Mouse (Mus musculus) limb, embryonic 14.5 days (tissue): ENCODE data around the gene Xylt1. TPM values are rescaled to one million over a fixed set of nuclear protein-coding genes. Genes with fewer than 3 reads are reported as not detected.

Source experiments
- ATAC-seq: fragments of 200-750 bp; cut with Nextera tagmentation; 2 replicates; pipeline ENCODE4 v1.8.0; 2017; ENCODE audit warnings: low read depth, moderate number of reproducible peaks, moderate TSS enrichment; ENCODE audit not compliant: low FRiP score
- DNase-seq: peaks from one replicate; pipeline ENCODE4 v3.0.0-alpha.2; 2015; ENCODE audit warnings: low spot score
- H3K27ac ChIP-seq: fragments of 300-500 bp; sonication (generic); replicated peaks from 2 replicates; pipeline ENCODE4 v1.5.1; 2014; ENCODE audit warnings: low read depth, mild to moderate bottlenecking, low read length, moderate library complexity, mixed read lengths
- H3K27me3 ChIP-seq: fragments of 300-500 bp; sonication (generic); 2 replicates; pipeline ENCODE4 v1.6.1; 2014; ENCODE audit warnings: low read length, mixed read lengths; ENCODE audit not compliant: control insufficient read depth, insufficient read depth
- H3K36me3 ChIP-seq: fragments of 300-500 bp; sonication (generic); 2 replicates; pipeline ENCODE4 v1.6.1; 2014; ENCODE audit warnings: mild to moderate bottlenecking, low read length, moderate library complexity, mixed read lengths; ENCODE audit not compliant: control insufficient read depth, insufficient read depth
- H3K4me1 ChIP-seq: fragments of 300-500 bp; sonication (generic); 2 replicates; pipeline ENCODE4 v1.6.1; 2014; ENCODE audit warnings: antibody characterized with exemption, low read length, mixed read lengths; ENCODE audit not compliant: control insufficient read depth, insufficient read depth
- H3K4me2 ChIP-seq: fragments of 300-500 bp; sonication (generic); replicated peaks from 2 replicates; pipeline ENCODE4 v1.6.1; 2014; ENCODE audit warnings: low read depth, mild to moderate bottlenecking, low read length, moderate library complexity; ENCODE audit not compliant: severe bottlenecking
- H3K4me3 ChIP-seq: fragments of 300-500 bp; sonication (generic); replicated peaks from 2 replicates; pipeline ENCODE4 v1.5.1; 2014; ENCODE audit warnings: low read length
- H3K9ac ChIP-seq: fragments of 300-500 bp; sonication (generic); 2 replicates; pipeline ENCODE4 v1.6.1; 2014; ENCODE audit warnings: mild to moderate bottlenecking, low read depth, low read length, moderate library complexity; ENCODE audit not compliant: severe bottlenecking
- H3K9me3 ChIP-seq: fragments of 300-500 bp; sonication (generic); 2 replicates; pipeline ENCODE4 v1.6.1; 2016; ENCODE audit warnings: low read length; ENCODE audit not compliant: control insufficient read depth
- POLR2A ChIP-seq: fragments of 200-500 bp; IDR thresholded peaks from 2 replicates; pipeline ENCODE4 v1.8.0; 2012; ENCODE audit warnings: inconsistent platforms, mild to moderate bottlenecking, moderate library complexity, borderline replicate concordance; ENCODE audit not compliant: insufficient read depth, insufficient read length; ENCODE audit errors: extremely low read depth
- WGBS: fragments of 180-500 bp; shearing (Covaris S2); extraction: QIAGEN DNeasy Blood & Tissue Kit; methylation state at CpG from one replicate; pipeline ENCODE4 v1.1.7; 2014; 5-methylcytosine and 5-hydroxymethylcytosine counted together
- polyA plus RNA-seq, 2 experiments: library from polyadenylated mRNA; depleted of rRNA in 1 of 2; stranded (reverse) in 1 of 2; unstranded in 1 of 2; fragments of >200 nt; fragmentation: Nextera tagmentation in 1 of 2; extraction: Ambion mirVana in 1 of 2; gene quantifications; 2 replicates each; pipeline versions ENCODE4 v1.2.1 to v1.2.3; 2012 to 2014

The Xylt1 gene
- polyA plus RNA-seq, 2 experiments, result 4.2 to 9.9 TPM

GRCm38 (mm10) chr7:117443215-117443614 lies 62.4 kb downstream of the Xylt1 start:
- H3K9me3 ChIP-seq, result no peaks in the 10 kb centered on the region
- no peak overlapping the region for H3K27ac ChIP-seq
- no peaks in the 10 kb centered on the region for H3K27me3 ChIP-seq
- ATAC-seq (no peak), DNase-seq (no peak)
- no peak overlapping the region for H3K4me2 ChIP-seq
- H3K9ac ChIP-seq, result no peak overlapping the region
- no peak for TF ChIP-seq POLR2A
- H3K4me3 ChIP-seq, result no peak overlapping the region
- no peaks in the 10 kb centered on the region for H3K36me3 ChIP-seq
- H3K4me1 ChIP-seq, result peaks cover 9% of the 10 kb centered on the region
- WGBS, result 72% methylated on average over 7 of the region's 7 CpGs

- Histone ChIP-seq H3K4me2 (no peak overlapping the region), H3K27ac (no peak overlapping the region), H3K4me3 (no peak overlapping the region), H3K4me1 (peaks cover 7% of the 10 kb centered on the region), H3K27me3 (no peaks in the 10 kb centered on the region), H3K9me3 (no peaks in the 10 kb centered on the region), H3K36me3 (no peaks in the 10 kb centered on the region), H3K9ac (no peak overlapping the region)
- WGBS, result 13% methylated on average over 3 of the region's 3 CpGs
- no peak for TF ChIP-seq POLR2A
- DNase-seq, result peak; percentile 47
- ATAC-seq, result no peak
These were observed 64.7 kb downstream of the Xylt1 start for GRCm38 (mm10) chr7:117445471-117445870.

GRCm38 (mm10) chr7:117449605-117450004 lies 68.8 kb downstream of the Xylt1 start:
- H3K4me1 ChIP-seq, result peaks cover 15% of the 10 kb centered on the region
- H3K4me3 ChIP-seq, result no peak overlapping the region
- no peak for ATAC-seq
- H3K27me3 ChIP-seq, result no peaks in the 10 kb centered on the region
- H3K9ac ChIP-seq, result no peak overlapping the region
- no peak overlapping the region for H3K27ac ChIP-seq
- DNase-seq, result no peak
- 97% methylated on average over 5 of the region's 5 CpGs for WGBS
- H3K36me3 ChIP-seq, result no peaks in the 10 kb centered on the region
- no peak for TF ChIP-seq POLR2A
- H3K9me3 ChIP-seq, result no peaks in the 10 kb centered on the region
- no peak overlapping the region for H3K4me2 ChIP-seq

DNA sequence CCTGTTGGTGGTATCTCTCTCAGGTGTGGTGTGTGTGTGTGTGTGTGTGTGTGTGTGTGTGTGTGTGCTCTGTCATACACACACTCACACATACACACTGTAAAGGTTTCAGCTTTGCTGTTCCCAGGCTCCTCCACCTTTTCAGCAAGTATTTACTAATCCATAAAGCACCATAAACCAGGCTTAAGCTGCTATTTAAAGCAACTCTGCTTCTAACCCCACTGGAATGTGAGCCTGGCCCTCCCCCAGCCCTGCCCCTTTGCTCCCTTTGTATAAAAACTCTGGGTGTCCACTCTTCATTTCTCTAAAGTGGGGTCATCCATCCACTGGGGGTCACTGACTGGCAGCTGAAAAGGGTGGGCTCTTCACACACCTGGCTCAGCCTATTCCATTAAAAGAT lies 70.4 kb downstream of the Xylt1 start:
- no peak overlapping the region for H3K4me3 ChIP-seq
- H3K27me3 ChIP-seq, result no peaks in the 10 kb centered on the region
- ATAC-seq (no peak), DNase-seq (no peak)
- TF ChIP-seq POLR2A, result no peak
- no peak overlapping the region for H3K27ac ChIP-seq
- no peaks in the 10 kb centered on the region for H3K9me3 ChIP-seq
- H3K4me1 ChIP-seq, result peaks cover 8% of the 10 kb centered on the region
- no peak overlapping the region for H3K9ac ChIP-seq
- H3K4me2 ChIP-seq, result no peak overlapping the region
- no peaks in the 10 kb centered on the region for H3K36me3 ChIP-seq

DNA sequence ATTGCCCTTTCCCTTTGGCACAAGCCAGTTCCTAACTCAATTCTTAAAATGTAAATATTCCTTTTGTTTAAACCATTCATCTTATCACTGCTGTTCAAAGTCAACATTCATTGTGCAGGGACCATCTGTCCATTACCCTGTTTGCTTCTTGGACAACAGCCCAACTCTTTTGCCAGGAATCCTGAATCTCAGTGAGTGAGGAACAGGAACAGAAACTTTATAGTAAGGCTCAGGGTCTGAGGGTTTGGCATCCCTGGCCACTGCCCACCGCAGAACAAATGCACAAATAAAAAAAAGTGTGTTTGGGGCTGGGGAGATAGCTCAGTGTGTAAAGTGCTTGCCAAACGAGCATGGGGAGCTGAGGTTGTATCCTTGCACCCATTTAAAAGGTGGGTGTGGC lies 71.5 kb downstream of the Xylt1 start:
- Histone ChIP-seq H3K27me3 (no peaks in the 10 kb centered on the region), H3K4me1 (peaks cover 8% of the 10 kb centered on the region), H3K4me2 (no peak overlapping the region), H3K36me3 (no peaks in the 10 kb centered on the region), H3K4me3 (no peak overlapping the region), H3K27ac (no peak overlapping the region), H3K9ac (no peak overlapping the region), H3K9me3 (no peaks in the 10 kb centered on the region)
- DNase-seq, result no peak
- no peak for ATAC-seq
- no peak for TF ChIP-seq POLR2A
- whole genome bisulfite sequencing, result 59% methylated on average over 2 of the region's 2 CpGs

- WGBS, result 79% methylated on average over 11 of the region's 11 CpGs
- Histone ChIP-seq H3K4me3 (no peak overlapping the region), H3K4me2 (no peak overlapping the region), H3K36me3 (no peaks in the 10 kb centered on the region), H3K9me3 (no peaks in the 10 kb centered on the region), H3K27ac (no peak overlapping the region), H3K27me3 (no peaks in the 10 kb centered on the region), H3K9ac (no peak overlapping the region), H3K4me1 (peaks cover 8% of the 10 kb centered on the region)
- no peak for TF ChIP-seq POLR2A
- ATAC-seq (no peak), DNase-seq (no peak)
These were observed 74.2 kb downstream of the Xylt1 start for GRCm38 (mm10) chr7:117454789-117455548.
